Mouse (Mus musculus) neural tube, embryonic 11.5 days (tissue): Measurements from ENCODE around the gene Elf2. TPM values are rescaled to one million over a fixed set of nuclear protein-coding genes. Genes with fewer than 3 reads are reported as not detected.
"Not testable (repeated sequence)": the region's sequence is repeated elsewhere in the genome, so short reads cannot be mapped to it uniquely, and the experiment has no call there.

ENCODE experiments used
- ATAC-seq: fragments of 200-750 bp; cut with Nextera tagmentation; 2 replicates; pipeline ENCODE4 v1.8.0; 2017; ENCODE audit warnings: moderate number of reproducible peaks, mild to moderate bottlenecking, moderate TSS enrichment, moderate library complexity; ENCODE audit not compliant: insufficient read depth, low FRiP score, low TSS enrichment
- DNase-seq: peaks from one replicate; pipeline ENCODE4 v3.0.0-alpha.2; 2015; ENCODE audit warnings: low spot score
- H3K27ac ChIP-seq: fragments of 300-500 bp; sonication (generic); 2 replicates; pipeline ENCODE4 v1.5.1; 2014; ENCODE audit warnings: low read depth, mild to moderate bottlenecking, low read length
- H3K27me3 ChIP-seq: fragments of 300-500 bp; sonication (generic); 2 replicates; pipeline ENCODE4 v1.6.1; 2014; ENCODE audit warnings: mild to moderate bottlenecking, low read length, mixed read lengths; ENCODE audit not compliant: control insufficient read depth, insufficient read depth
- H3K36me3 ChIP-seq: fragments of 300-500 bp; sonication (generic); 2 replicates; pipeline ENCODE4 v1.6.1; 2014; ENCODE audit warnings: mild to moderate bottlenecking, low read length, moderate library complexity, mixed read lengths; ENCODE audit not compliant: control insufficient read depth, insufficient read depth
- H3K4me1 ChIP-seq: fragments of 300-500 bp; sonication (generic); 2 replicates; pipeline ENCODE4 v1.6.1; 2014; ENCODE audit warnings: low read length, mixed read lengths; ENCODE audit not compliant: control insufficient read depth, insufficient read depth
- H3K4me2 ChIP-seq: fragments of 300-500 bp; sonication (generic); 2 replicates; pipeline ENCODE4 v1.6.1; 2014; ENCODE audit warnings: low read depth, mild to moderate bottlenecking, moderate library complexity
- H3K4me3 ChIP-seq: fragments of 300-500 bp; sonication (generic); 2 replicates; pipeline ENCODE4 v1.5.1; 2014; ENCODE audit warnings: low read depth, low read length
- H3K9ac ChIP-seq: fragments of 300-500 bp; sonication (generic); 2 replicates; pipeline ENCODE4 v1.6.1; 2014; ENCODE audit warnings: mild to moderate bottlenecking, low read length
- H3K9me3 ChIP-seq: fragments of 300-500 bp; sonication (generic); 2 replicates; pipeline ENCODE4 v1.6.1; 2016; ENCODE audit warnings: low read length; ENCODE audit not compliant: control insufficient read depth
- WGBS: fragments of 180-500 bp; shearing (Covaris S2); extraction: QIAGEN DNeasy Blood & Tissue Kit; methylation state at CpG from one replicate; pipeline ENCODE4 v1.1.7; 2014; 5-methylcytosine and 5-hydroxymethylcytosine counted together
- polyA plus RNA-seq: library from polyadenylated mRNA; unstranded; fragments of >200 nt; fragmentation: Nextera tagmentation; extraction: Ambion mirVana; gene quantifications from 2 replicates; pipeline ENCODE4 v1.2.1, GENCODE M21; 2014

Elf2 gene
- polyA plus RNA-seq, 1 experiment from 2014 or later: 47.3 TPM

DNA sequence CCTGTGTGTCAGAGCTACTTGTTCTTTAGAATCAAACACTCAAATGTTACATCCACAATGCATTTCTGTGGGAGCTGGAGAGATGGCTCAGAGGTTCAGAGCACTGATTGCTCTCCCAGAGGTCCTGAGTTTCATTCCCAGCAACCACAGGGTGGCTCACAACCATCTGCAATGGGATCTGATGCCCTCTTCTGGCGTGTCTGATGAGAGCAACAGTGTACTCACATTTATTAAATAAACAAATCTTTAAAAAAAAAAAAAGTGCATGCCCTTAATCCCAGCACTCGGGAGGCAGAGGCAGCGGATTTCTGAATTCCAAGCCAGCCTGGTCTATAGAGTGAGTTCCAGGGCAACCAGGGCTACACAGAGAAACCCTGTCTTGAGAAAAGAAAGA is 13.6 kb upstream of the Elf2 start:
- no peaks in the 10 kb centered on the region for H3K4me1 ChIP-seq
- WGBS: 81% methylated on average over 3 of the region's 3 CpGs

GRCm38 (mm10) chr3:51353325-51354033 is 13.0 kb upstream of the Elf2 start:
- ATAC-seq (peak; percentile 46), DNase-seq (peak; percentile 34)
- 82% methylated on average over 4 of the region's 4 CpGs for WGBS
- no peaks in the 10 kb centered on the region for H3K9me3 ChIP-seq
- no peaks in the 10 kb centered on the region for H3K36me3 ChIP-seq
- H3K4me2 ChIP-seq: no peak overlapping the region
- no peak overlapping the region for H3K4me3 ChIP-seq
- H3K9ac ChIP-seq: no peak overlapping the region
- H3K27me3 ChIP-seq: no peaks in the 10 kb centered on the region
- no peaks in the 10 kb centered on the region for H3K4me1 ChIP-seq
- H3K27ac ChIP-seq: no peak overlapping the region

More for the DNA sequence above, 13.6 kb upstream of the Elf2 start:
- H3K36me3 ChIP-seq: no peaks in the 10 kb centered on the region
- H3K27ac ChIP-seq: no peak overlapping the region
- H3K4me3 ChIP-seq: no peak overlapping the region
- 0 out of 2 replicates have a peak, but pooled peaks cover 3% of the 10 kb centered on the region for H3K27me3 ChIP-seq
- ATAC-seq: no peak
- no peak overlapping the region for H3K9ac ChIP-seq
- DNase-seq: no peak
- H3K4me2 ChIP-seq: no peak overlapping the region
- H3K9me3 ChIP-seq: no peaks in the 10 kb centered on the region

DNA sequence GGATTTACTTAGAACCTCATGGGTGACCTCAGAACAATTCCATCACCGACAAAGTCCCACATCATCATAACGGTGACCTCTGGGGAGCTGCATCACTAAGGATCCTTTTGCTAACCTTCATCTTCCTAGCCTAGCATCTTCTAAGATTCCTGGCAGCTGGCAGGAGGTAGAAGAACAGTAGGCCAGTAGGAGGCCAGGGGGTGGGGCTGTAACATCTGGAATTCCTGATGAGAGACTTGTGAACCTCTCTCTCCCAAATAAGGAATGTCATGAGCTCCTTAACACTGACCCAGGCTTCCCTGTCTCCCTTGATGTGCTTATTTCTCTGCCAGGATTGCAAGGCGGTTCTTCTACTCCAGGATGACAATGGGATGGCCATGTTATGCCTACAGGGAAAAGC is 10.3 kb upstream of the Elf2 start:
- Histone ChIP-seq H3K4me2 (no peak overlapping the region), H3K27me3 (no peaks in the 10 kb centered on the region), H3K36me3 (no peaks in the 10 kb centered on the region), H3K4me1 (no peaks in the 10 kb centered on the region), H3K9me3 (no peaks in the 10 kb centered on the region), H3K4me3 (no peak overlapping the region), H3K27ac (no peak overlapping the region), H3K9ac (no peak overlapping the region)
- WGBS: 27% methylated on average over 3 of the region's 3 CpGs
- DNase-seq (no peak), ATAC-seq (no peak)

DNA sequence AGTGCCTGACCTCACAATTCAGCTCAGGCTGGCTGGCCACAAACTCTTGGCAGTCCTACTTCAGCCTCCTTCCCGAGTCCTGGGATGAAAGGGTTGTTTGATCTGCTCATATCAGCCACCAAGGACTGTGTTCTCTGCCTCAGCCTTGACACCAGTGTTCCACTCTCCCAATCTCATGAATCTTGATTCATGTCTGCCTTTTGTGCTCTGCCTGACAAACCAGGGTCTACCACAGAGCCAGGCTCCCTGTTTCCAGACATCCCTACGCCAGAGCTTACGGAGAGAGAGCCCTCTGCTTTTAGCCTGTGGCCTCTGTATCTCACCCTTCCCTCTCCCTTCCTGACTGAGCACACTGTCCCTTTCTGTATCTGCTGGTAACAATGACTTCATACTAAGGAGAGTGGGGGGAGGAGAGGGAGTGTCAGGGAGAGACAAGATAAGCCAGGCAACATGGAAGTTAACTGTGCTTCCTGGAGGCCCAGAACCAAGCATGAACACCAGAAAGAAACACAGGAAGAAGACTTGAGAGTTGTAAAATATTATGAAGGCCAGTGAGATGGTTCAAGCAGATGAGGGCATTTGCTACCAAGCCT is 8.3 kb upstream of the Elf2 start:
- Histone ChIP-seq H3K9me3 (no peaks in the 10 kb centered on the region), H3K4me1 (no peaks in the 10 kb centered on the region), H3K9ac (0 out of 2 replicates have a peak overlapping the region, but pooled peaks have one; percentile 26), H3K4me2 (no peak overlapping the region), H3K4me3 (no peak overlapping the region), H3K27me3 (no peaks in the 10 kb centered on the region), H3K27ac (no peak overlapping the region), H3K36me3 (no peaks in the 10 kb centered on the region)
- ATAC-seq (no peak), DNase-seq (no peak)
- whole genome bisulfite sequencing: 45% methylated on average over 3 of the region's 3 CpGs

DNA sequence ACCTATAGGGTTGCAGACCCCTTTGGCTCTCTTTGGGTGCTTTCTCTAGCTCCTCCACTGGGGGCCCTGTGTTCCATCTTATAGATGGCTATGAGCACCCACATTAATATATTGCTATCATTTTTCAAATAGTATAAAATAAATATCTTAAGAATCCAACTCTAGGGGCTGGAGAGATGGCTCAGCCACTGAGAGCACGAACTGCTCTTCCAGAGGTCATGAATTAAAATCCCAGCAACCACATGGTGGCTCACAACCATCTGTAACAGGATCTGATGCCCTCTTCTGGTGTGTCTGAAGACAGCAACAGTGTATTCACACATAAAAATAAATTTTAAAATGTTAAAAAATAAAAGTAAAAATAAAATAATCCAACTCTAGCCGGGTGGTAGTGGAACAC is 4.6 kb upstream of the Elf2 start:
- H3K27ac ChIP-seq: not testable (repeated sequence)
- 86% methylated on average over 2 of the region's 2 CpGs for WGBS

GRCm38 (mm10) chr3:51344182-51344581 is 3.7 kb upstream of the Elf2 start:
- H3K4me1 ChIP-seq, H3K9me3 ChIP-seq, H3K27me3 ChIP-seq, H3K36me3 ChIP-seq, DNase-seq, ATAC-seq, H3K9ac ChIP-seq, H3K27ac ChIP-seq, H3K4me3 ChIP-seq, H3K4me2 ChIP-seq: not testable (repeated sequence)
- WGBS: 90% methylated on average over 6 of the region's 6 CpGs

More for the DNA sequence above, 4.6 kb upstream of the Elf2 start:
- not testable (repeated sequence) for ATAC-seq, DNase-seq, H3K9ac ChIP-seq, H3K4me2 ChIP-seq, H3K4me1 ChIP-seq, H3K4me3 ChIP-seq, H3K36me3 ChIP-seq, H3K9me3 ChIP-seq, H3K27me3 ChIP-seq

DNA sequence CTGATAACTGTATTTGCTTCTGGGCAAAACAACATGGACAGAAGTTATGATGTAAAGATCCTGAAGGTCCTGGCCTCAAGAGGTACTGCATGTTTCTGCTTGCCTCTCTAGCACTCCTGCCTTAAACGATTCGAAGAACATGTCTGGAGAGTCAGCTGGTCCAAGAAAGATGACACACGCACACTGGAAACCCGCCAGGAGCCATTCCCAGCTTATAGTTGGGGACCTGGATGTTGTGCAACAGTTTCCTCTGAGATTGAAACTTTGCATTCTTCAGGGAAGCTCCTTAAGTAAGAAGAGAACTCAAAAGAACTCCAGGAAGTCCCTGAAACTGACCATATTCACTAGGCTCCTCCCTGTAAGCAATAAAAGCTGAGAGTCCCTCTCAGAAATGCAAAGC is 2.8 kb upstream of the Elf2 start:
- ATAC-seq (no peak), DNase-seq (no peak)
- Histone ChIP-seq H3K4me2 (no peak overlapping the region), H3K9me3 (no peaks in the 10 kb centered on the region), H3K27me3 (no peaks in the 10 kb centered on the region), H3K36me3 (no peaks in the 10 kb centered on the region), H3K27ac (no peak overlapping the region), H3K4me3 (no peak overlapping the region), H3K9ac (no peak overlapping the region), H3K4me1 (0 out of 2 replicates have a peak, but pooled peaks cover 2% of the 10 kb centered on the region)
- 92% methylated on average over 4 of the region's 4 CpGs for WGBS

GRCm38 (mm10) chr3:51342152-51342551 is 1.7 kb upstream of the Elf2 start:
- no peaks in the 10 kb centered on the region for H3K27me3 ChIP-seq
- ATAC-seq (no peak), DNase-seq (no peak)
- peak overlapping the region; percentile 86 for H3K4me2 ChIP-seq
- H3K4me3 ChIP-seq: peak overlapping the region; percentile 82
- WGBS: 13% methylated on average over 9 of the region's 9 CpGs
- peak overlapping the region; percentile 98 for H3K9ac ChIP-seq
- 0 out of 2 replicates have a peak, but pooled peaks cover 4% of the 10 kb centered on the region for H3K4me1 ChIP-seq
- no peaks in the 10 kb centered on the region for H3K9me3 ChIP-seq
- no peaks in the 10 kb centered on the region for H3K36me3 ChIP-seq
- peak overlapping the region; percentile 100 for H3K27ac ChIP-seq
